Mouse (Mus musculus): ENCODE measurements around the gene Iqgap3. TPM values are rescaled to one million over a fixed set of nuclear protein-coding genes. Genes with fewer than 3 reads are reported as not detected.
A peak's percentile ranks its signal among the peaks of the same experiment; 100 is the strongest.

The Iqgap3 gene
- polyA plus RNA-seq, 1 experiment from 2014 or later = 3.8 TPM

GRCm38 (mm10) chr3:88129006-88129405, 47.2 kb downstream of the Iqgap3 start:
- H3K27ac ChIP-seq (replicated peaks) = no peak overlapping the region
- H3K4me2 ChIP-seq = no peak overlapping the region
- H3K9me3 ChIP-seq = no peaks in the 10 kb centered on the region
- no peaks in the 10 kb centered on the region for H3K4me1 ChIP-seq (replicated peaks)
- H3K36me3 ChIP-seq = no peaks in the 10 kb centered on the region
- no peak for ATAC-seq (ENCODE audit: low read depth)
- H3K9ac ChIP-seq = no peak overlapping the region
- no peak overlapping the region for H3K4me3 ChIP-seq
- WGBS = 52% methylated on average over 4 of the region's 4 CpGs
- no peaks in the 10 kb centered on the region for H3K27me3 ChIP-seq

- ATAC-seq (ENCODE audit: low read depth) = no peak
- WGBS = 94% methylated on average over 3 of the region's 3 CpGs
- no peak overlapping the region for H3K9ac ChIP-seq
- no peak overlapping the region for H3K27ac ChIP-seq (replicated peaks)
- no peak overlapping the region for H3K4me2 ChIP-seq
- H3K27me3 ChIP-seq = no peaks in the 10 kb centered on the region
- no peaks in the 10 kb centered on the region for H3K4me1 ChIP-seq (replicated peaks)
- no peak overlapping the region for H3K4me3 ChIP-seq
- H3K36me3 ChIP-seq = no peaks in the 10 kb centered on the region
- no peaks in the 10 kb centered on the region for H3K9me3 ChIP-seq
Observed at GRCm38 (mm10) chr3:88131071-88131470, 49.3 kb downstream of the Iqgap3 start.

GRCm38 (mm10) chr3:88132492-88132891, 50.7 kb downstream of the Iqgap3 start:
- H3K4me3 ChIP-seq = no peak overlapping the region
- H3K9ac ChIP-seq = no peak overlapping the region
- H3K4me1 ChIP-seq (replicated peaks) = peaks cover 6% of the 10 kb centered on the region; the same call in 1 of the 2 replicates
- H3K4me2 ChIP-seq = no peak overlapping the region
- no peaks in the 10 kb centered on the region for H3K9me3 ChIP-seq
- no peaks in the 10 kb centered on the region for H3K36me3 ChIP-seq
- no peak for ATAC-seq (ENCODE audit: low read depth)
- 70% methylated on average over 2 of the region's 2 CpGs for WGBS
- H3K27me3 ChIP-seq = no peaks in the 10 kb centered on the region
- H3K27ac ChIP-seq (replicated peaks) = no peak overlapping the region

GRCm38 (mm10) chr3:88133187-88133771, 51.5 kb downstream of the Iqgap3 start:
- H3K4me2 ChIP-seq = no peak overlapping the region
- no peak overlapping the region for H3K9ac ChIP-seq
- H3K36me3 ChIP-seq = no peaks in the 10 kb centered on the region
- H3K4me3 ChIP-seq = no peak overlapping the region
- no peak overlapping the region for H3K27ac ChIP-seq (replicated peaks)
- 71% methylated on average over 4 of the region's 4 CpGs for WGBS
- no peak for ATAC-seq (ENCODE audit: low read depth)
- no peaks in the 10 kb centered on the region for H3K27me3 ChIP-seq
- peaks cover 12% of the 10 kb centered on the region; the same call in 1 of the 2 replicates for H3K4me1 ChIP-seq (replicated peaks)
- H3K9me3 ChIP-seq = no peaks in the 10 kb centered on the region

GRCm38 (mm10) chr3:88136346-88136745, 54.6 kb downstream of the Iqgap3 start:
- H3K9ac ChIP-seq = no peak overlapping the region
- no peak overlapping the region for H3K4me2 ChIP-seq
- H3K27me3 ChIP-seq = peaks cover 17% of the 10 kb centered on the region
- ATAC-seq (ENCODE audit: low read depth) = no peak
- no peak overlapping the region for H3K27ac ChIP-seq (replicated peaks)
- no peaks in the 10 kb centered on the region for H3K9me3 ChIP-seq
- peaks cover 38% of the 10 kb centered on the region for H3K4me1 ChIP-seq (replicated peaks)
- no peak overlapping the region for H3K4me3 ChIP-seq
- 84% methylated on average over 9 of the region's 9 CpGs for WGBS
- no peaks in the 10 kb centered on the region for H3K36me3 ChIP-seq

GRCm38 (mm10) chr3:88136945-88137494, 55.2 kb downstream of the Iqgap3 start:
- WGBS = 80% methylated on average over 4 of the region's 4 CpGs
- Histone ChIP-seq H3K4me1 (replicated peaks) (peaks cover 42% of the 10 kb centered on the region), H3K9ac (0 out of 2 replicates have a peak overlapping the region, but pooled peaks have one; percentile 31), H3K27ac (replicated peaks) (no peak overlapping the region), H3K4me2 (peak overlapping the region; percentile 97), H3K4me3 (no peak overlapping the region), H3K27me3 (peaks cover 17% of the 10 kb centered on the region), H3K9me3 (no peaks in the 10 kb centered on the region), H3K36me3 (no peaks in the 10 kb centered on the region)
- no peak for ATAC-seq (ENCODE audit: low read depth)

- Histone ChIP-seq H3K27me3 (peaks cover 17% of the 10 kb centered on the region), H3K9me3 (no peaks in the 10 kb centered on the region), H3K27ac (replicated peaks) (peak overlapping the region; percentile 99), H3K4me1 (replicated peaks) (peaks cover 42% of the 10 kb centered on the region), H3K9ac (peak overlapping the region; percentile 72), H3K36me3 (no peaks in the 10 kb centered on the region), H3K4me2 (peak overlapping the region; percentile 97), H3K4me3 (peak overlapping the region; percentile 55)
- 12% methylated on average over 3 of the region's 3 CpGs for WGBS
- ATAC-seq (ENCODE audit: low read depth) = no peak
Observed at GRCm38 (mm10) chr3:88137821-88138220, 56.0 kb downstream of the Iqgap3 start.

GRCm38 (mm10) chr3:88138336-88139242, 56.8 kb downstream of the Iqgap3 start:
- H3K4me3 ChIP-seq = peak overlapping the region; percentile 55
- H3K27me3 ChIP-seq = peaks cover 17% of the 10 kb centered on the region
- H3K27ac ChIP-seq (replicated peaks) = peak overlapping the region; percentile 99
- no peaks in the 10 kb centered on the region for H3K36me3 ChIP-seq
- peak; percentile 64 for ATAC-seq (ENCODE audit: low read depth)
- WGBS = under 1% methylated on average over 32 of the region's 32 CpGs
- H3K9me3 ChIP-seq = no peaks in the 10 kb centered on the region
- peak overlapping the region; percentile 72 for H3K9ac ChIP-seq
- peaks cover 49% of the 10 kb centered on the region for H3K4me1 ChIP-seq (replicated peaks)
- H3K4me2 ChIP-seq = peak overlapping the region; percentile 97

- Histone ChIP-seq H3K36me3 (no peaks in the 10 kb centered on the region), H3K9ac (peak overlapping the region; percentile 72), H3K4me3 (peak overlapping the region; percentile 55), H3K27me3 (peaks cover 17% of the 10 kb centered on the region), H3K4me1 (replicated peaks) (peaks cover 58% of the 10 kb centered on the region), H3K4me2 (peak overlapping the region; percentile 97), H3K27ac (replicated peaks) (peak overlapping the region; percentile 99), H3K9me3 (no peaks in the 10 kb centered on the region)
- 17% methylated on average over 25 of the region's 25 CpGs for WGBS
- no peak for ATAC-seq (ENCODE audit: low read depth)
Observed at GRCm38 (mm10) chr3:88139243-88140177, 57.7 kb downstream of the Iqgap3 start.

GRCm38 (mm10) chr3:88140178-88140902, 58.6 kb downstream of the Iqgap3 start:
- H3K27me3 ChIP-seq = peaks cover 17% of the 10 kb centered on the region
- H3K9me3 ChIP-seq = no peaks in the 10 kb centered on the region
- peaks cover 67% of the 10 kb centered on the region for H3K4me1 ChIP-seq (replicated peaks)
- H3K36me3 ChIP-seq = no peaks in the 10 kb centered on the region
- peak overlapping the region; percentile 99 for H3K27ac ChIP-seq (replicated peaks)
- H3K4me2 ChIP-seq = peak overlapping the region; percentile 97
- H3K9ac ChIP-seq = no peak overlapping the region; the same call in 1 of the 2 replicates
- H3K4me3 ChIP-seq = peak overlapping the region; percentile 6; the same call in 1 of the 2 replicates
- no peak for ATAC-seq (ENCODE audit: low read depth)
- 31% methylated on average over 11 of the region's 11 CpGs for WGBS

GRCm38 (mm10) chr3:88140903-88141430, 59.2 kb downstream of the Iqgap3 start:
- ATAC-seq (ENCODE audit: low read depth) = no peak
- peak overlapping the region; percentile 97 for H3K4me2 ChIP-seq
- H3K9me3 ChIP-seq = no peaks in the 10 kb centered on the region
- no peak overlapping the region; the same call in 1 of the 2 replicates for H3K9ac ChIP-seq
- H3K27ac ChIP-seq (replicated peaks) = peak overlapping the region; percentile 99
- WGBS = 38% methylated on average over 6 of the region's 6 CpGs
- H3K4me3 ChIP-seq = peak overlapping the region; percentile 85; the same call in 1 of the 2 replicates
- no peaks in the 10 kb centered on the region for H3K36me3 ChIP-seq
- peaks cover 17% of the 10 kb centered on the region for H3K27me3 ChIP-seq
- H3K4me1 ChIP-seq (replicated peaks) = peaks cover 73% of the 10 kb centered on the region
